Mouse (Mus musculus): ENCODE data around the gene Mtmr12. TPM values are rescaled to one million over a fixed set of nuclear protein-coding genes. Genes with fewer than 3 reads are reported as not detected.

The Mtmr12 gene
- 6.9 TPM for polyA plus RNA-seq (2014; fragmentation: Illumina TruSeq; extraction: RNeasy Lipid Tissue Mini Kit (QIAGEN cat#74804); ENCODE audit: low read depth, low replicate concordance)

GRCm38 (mm10) chr15:12204319-12205159, at the start of gene Mtmr12:
Gene Mtmr12, plus strand, starts transcription at chr15:12205028.

GRCm38 (mm10) chr15:12321091-12321787, 116.4 kb downstream of the Mtmr12 start, which contains the start of gene Golph3:
Gene Golph3, plus strand, starts transcription at chr15:12321450.

GRCm38 (mm10) chr15:12321788-12322621, 117.2 kb downstream of the Mtmr12 start, which contains the start of gene 1810049J17Rik:
Gene 1810049J17Rik, minus strand, starts transcription at chr15:12321899.

Other genes with a start within 250 kb of the Mtmr12 start
- 108 TPM for gene Sub1, start 208.0 kb upstream of the Mtmr12 start, polyA plus RNA-seq (2014; fragmentation: Illumina TruSeq; extraction: RNeasy Lipid Tissue Mini Kit (QIAGEN cat#74804); ENCODE audit: low read depth, low replicate concordance)
- 57.8 TPM for gene Zfr, start 87.2 kb upstream of the Mtmr12 start, polyA plus RNA-seq (2014; fragmentation: Illumina TruSeq; extraction: RNeasy Lipid Tissue Mini Kit (QIAGEN cat#74804); ENCODE audit: low read depth, low replicate concordance)
- gene Golph3, start 116.4 kb downstream of the Mtmr12 start, polyA plus RNA-seq (2014; fragmentation: Illumina TruSeq; extraction: RNeasy Lipid Tissue Mini Kit (QIAGEN cat#74804); ENCODE audit: low read depth, low replicate concordance): 70.0 TPM
- gene 1810049J17Rik, start 116.9 kb downstream of the Mtmr12 start, polyA plus RNA-seq (2014; fragmentation: Illumina TruSeq; extraction: RNeasy Lipid Tissue Mini Kit (QIAGEN cat#74804); ENCODE audit: low read depth, low replicate concordance): not detected